Mouse (Mus musculus) heart, postnatal 0 days (tissue): ENCODE results near the gene Pon3.

Experiments used
- CTCF ChIP-seq: IDR thresholded peaks from 2 replicates; pipeline ENCODE4 v1.5.1; 2016; ENCODE audit warnings: antibody characterized with exemption, control low read depth, low read depth
- EP300 ChIP-seq: IDR thresholded peaks from 2 replicates; pipeline ENCODE4 v1.6.1; 2016; ENCODE audit warnings: antibody characterized with exemption, low read depth

- TF ChIP-seq CTCF: no peak
- TF ChIP-seq EP300: no peak
Measured at GRCm38 (mm10) chr6:5291450-5291849, 35.4 kb upstream of the Pon3 start.
